Mouse (Mus musculus): ENCODE results near the gene Ppp1r12b.

DNA sequence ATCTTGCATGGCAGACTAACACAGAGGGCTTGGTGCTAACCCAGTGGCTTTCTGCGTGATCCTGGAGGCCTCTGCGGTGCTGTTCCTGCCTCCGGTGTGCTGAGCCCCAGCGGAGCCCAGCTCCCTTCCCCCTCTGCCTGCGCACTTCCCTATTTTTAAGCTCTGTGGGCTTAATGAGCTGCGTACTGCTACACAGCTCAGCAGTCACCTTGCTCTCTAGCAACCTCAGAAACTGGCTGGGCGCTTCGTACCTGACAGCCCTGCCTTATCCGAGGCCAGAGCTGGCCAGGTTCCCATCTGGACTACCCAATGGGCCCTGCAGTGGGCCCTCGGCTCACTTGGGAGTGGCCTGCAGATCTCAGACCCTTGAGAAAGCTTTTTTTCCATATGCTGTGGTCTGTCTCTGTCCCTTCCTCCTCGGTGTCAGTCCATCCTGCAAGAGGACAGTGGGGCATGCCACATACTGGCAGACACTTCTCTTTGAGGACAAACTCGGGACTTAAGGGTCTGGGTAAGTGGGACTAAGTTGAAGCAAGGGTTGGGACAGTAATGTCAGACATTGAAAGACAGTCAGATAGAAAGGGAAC is 235.9 kb downstream of the Ppp1r12b start:
- no peak for TF ChIP-seq CTCF (conservative IDR thresholded peaks at IDR 0.05 in 1 of 2, IDR thresholded peaks at IDR 0.05 in 1 of 2; ENCODE audit: low read depth in 2 of 2, low read length in 2 of 2)
- TF ChIP-seq MAFK (IDR thresholded peaks at IDR 0.05; ENCODE audit: insufficient replicate concordance, low read length) = no peak

All from CH12.LX (cell line).